Mouse (Mus musculus) gastrocnemius, adult 2 months (tissue): ENCODE measurements around the gene Dph7. TPM values are rescaled to one million over a fixed set of nuclear protein-coding genes. Genes with fewer than 3 reads are reported as not detected.
"Not testable (repeated sequence)": the region's sequence is repeated elsewhere in the genome, so short reads cannot be mapped to it uniquely, and the experiment has no call there.

Source experiments
- DNase-seq: peaks from one replicate; pipeline ENCODE4 v3.0.0; 2022
- H3K27ac ChIP-seq: fragments of 200-600 bp; 2 replicates; pipeline ENCODE4 v1.8.1; 2022; ENCODE audit warnings: mild to moderate bottlenecking
- H3K4me3 ChIP-seq: fragments of 200-600 bp; 2 replicates; pipeline ENCODE4 v1.8.1; 2022; ENCODE audit warnings: mild to moderate bottlenecking, moderate library complexity
- CTCF ChIP-seq: fragments of 200-600 bp; IDR thresholded peaks from 2 replicates; pipeline ENCODE4 v1.8.1; 2022; ENCODE audit warnings: antibody characterized with exemption, mild to moderate bottlenecking, moderate library complexity
- intact Hi-C: fragments of 180-260 bp; cut with DNase I; formaldehyde crosslinking; loops from one replicate; pipeline ENCODE4 v1.15.1; 2025
- total RNA-seq, 2 experiments: library from RNA; stranded (reverse); gene quantifications; 2 replicates each; pipeline ENCODE4 v1.2.3; 2021

The Dph7 gene
- total RNA-seq, 2 experiments from 2014 or later: 3.4 to 3.8 TPM

GRCm38 (mm10) chr2:24934441-24934963 is 27.7 kb upstream of the Dph7 start:
- DNase-seq: no peak
- TF ChIP-seq CTCF: no peak
- peak overlapping the region; percentile 88 for H3K27ac ChIP-seq

GRCm38 (mm10) chr2:24935057-24935796 is 27.0 kb upstream of the Dph7 start, which contains the start of gene Arrdc1:
TSS of gene Arrdc1 (minus strand) at chr2:24935252.
- DNase-seq: peak; percentile 93
- Histone ChIP-seq H3K4me3 (peak within 1 kb of the TSS; percentile 97), H3K27ac (peak within 1 kb of the TSS; percentile 88)
- TF ChIP-seq CTCF: peak; percentile 53
- intact Hi-C loops: no loop called here

More at GRCm38 (mm10) chr2:24934441-24934963, 27.7 kb upstream of the Dph7 start:
- peak overlapping the region; percentile 97 for H3K4me3 ChIP-seq
- intact Hi-C loops: no loop called here

GRCm38 (mm10) chr2:24942092-24942491 is 20.1 kb upstream of the Dph7 start:
- intact Hi-C loops: no loop called here
- DNase-seq: no peak
- no peak for TF ChIP-seq CTCF
- Histone ChIP-seq H3K27ac (no peak overlapping the region), H3K4me3 (no peak overlapping the region)

- peak; percentile 45 for DNase-seq
- intact Hi-C loops, H3K27ac ChIP-seq, H3K4me3 ChIP-seq: not testable (repeated sequence)
- TF ChIP-seq CTCF: peak; percentile 61
Observed at GRCm38 (mm10) chr2:24944304-24944703, 17.9 kb upstream of the Dph7 start.

- peak; percentile 99 for DNase-seq
- no peak for TF ChIP-seq CTCF
- Histone ChIP-seq H3K4me3 (peak within 1 kb of the TSS; percentile 97), H3K27ac (peak within 1 kb of the TSS; percentile 86)
- intact Hi-C loops: no loop called here
Observed at GRCm38 (mm10) chr2:24949421-24950188, 12.6 kb upstream of the Dph7 start, which contains the start of gene Zmynd19. TSS of gene Zmynd19 (plus strand) at chr2:24949792.

GRCm38 (mm10) chr2:24950189-24950535 is 12.0 kb upstream of the Dph7 start:
- DNase-seq: no peak
- peak overlapping the region; percentile 86 for H3K27ac ChIP-seq
- intact Hi-C loops: no loop called here
- peak overlapping the region; percentile 97 for H3K4me3 ChIP-seq
- TF ChIP-seq CTCF: no peak

GRCm38 (mm10) chr2:24952537-24953055 is 9.6 kb upstream of the Dph7 start:
- TF ChIP-seq CTCF: no peak
- intact Hi-C loops: no loop called here
- no peak for DNase-seq
- no peak overlapping the region for H3K27ac ChIP-seq
- H3K4me3 ChIP-seq: no peak overlapping the region

GRCm38 (mm10) chr2:24960910-24961309 is 1.3 kb upstream of the Dph7 start:
- no peak for DNase-seq
- no peak overlapping the region for H3K27ac ChIP-seq
- intact Hi-C loops: no loop called here
- peak; percentile 55 for TF ChIP-seq CTCF
- H3K4me3 ChIP-seq: no peak overlapping the region

GRCm38 (mm10) chr2:24970386-24970785 is 8.2 kb downstream of the Dph7 start:
- Histone ChIP-seq H3K27ac (no peak overlapping the region), H3K4me3 (no peak overlapping the region)
- no peak for DNase-seq
- TF ChIP-seq CTCF: no peak
- intact Hi-C loops: no loop called here

GRCm38 (mm10) chr2:24974452-24974851 is 12.3 kb downstream of the Dph7 start:
- Histone ChIP-seq H3K4me3 (peak overlapping the region; percentile 93), H3K27ac (peak overlapping the region; percentile 97)
- intact Hi-C loops, DNase-seq: not testable (repeated sequence)

GRCm38 (mm10) chr2:24974906-24975703 is 12.9 kb downstream of the Dph7 start, which contains the start of gene Mrpl41:
TSS of gene Mrpl41 (minus strand) at chr2:24975098.
- intact Hi-C loops: no loop called here
- Histone ChIP-seq H3K27ac (peak within 1 kb of the TSS; percentile 97), H3K4me3 (peak within 1 kb of the TSS; percentile 93)
- peak; percentile 99 for DNase-seq
- TF ChIP-seq CTCF: no peak

- Histone ChIP-seq H3K27ac (peak within 1 kb of the TSS; percentile 97), H3K4me3 (peak within 1 kb of the TSS; percentile 93)
- peak; percentile 91 for DNase-seq
- TF ChIP-seq CTCF: no peak
- intact Hi-C loops: no loop called here
Observed at GRCm38 (mm10) chr2:24975704-24976297, 13.6 kb downstream of the Dph7 start, which contains the start of gene Pnpla7. TSS of gene Pnpla7 (plus strand) at chr2:24976033.
